Mouse (Mus musculus): Measurements from ENCODE around the gene Klhl25.

DNA sequence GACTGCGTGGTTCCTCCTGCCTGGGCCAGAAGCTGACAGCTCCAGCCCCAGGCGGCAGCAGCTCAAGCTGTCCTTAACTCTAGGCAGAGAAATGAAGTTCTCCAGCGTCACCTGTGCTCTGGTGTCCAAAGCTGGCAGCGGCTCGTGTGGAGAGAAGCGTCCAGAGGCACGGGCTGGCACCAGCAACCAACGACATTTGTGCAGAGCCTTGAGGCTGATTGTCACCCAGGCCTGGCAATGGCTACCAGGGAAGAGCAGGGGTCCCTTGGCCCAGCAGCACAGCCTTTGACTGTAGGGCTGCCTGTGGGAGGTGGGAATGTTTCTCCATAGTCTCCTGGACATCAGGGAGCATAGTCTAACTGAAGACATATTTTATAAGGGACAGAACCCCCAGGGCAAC, 24.6 kb downstream of the Klhl25 start:
- no peak for TF ChIP-seq CTCF (IDR thresholded peaks at IDR 0.05; ENCODE audit: low read depth)
- TF ChIP-seq EP300 (optimal IDR thresholded peaks at IDR 0.05): no peak
